Mouse (Mus musculus): ENCODE results near the gene Efcab11. TPM values are rescaled to one million over a fixed set of nuclear protein-coding genes. Genes with fewer than 3 reads are reported as not detected.
A peak's percentile ranks its signal among the peaks of the same experiment; 100 is the strongest.

The Efcab11 gene
- 8.8 and 9.7 TPM in 2 replicates for polyA plus RNA-seq (2015; fragmentation: Nextera tagmentation; extraction: Ambion mirVana)

- Histone ChIP-seq H3K27me3 (ENCODE audit: control insufficient read depth, insufficient read depth, low read length) (no peaks in the 10 kb centered on the region), H3K9ac (ENCODE audit: low read length) (peak within 1 kb of the TSS; percentile 85), H3K9me3 (replicated peaks; ENCODE audit: control insufficient read depth, low read length) (no peaks in the 10 kb centered on the region), H3K27ac (ENCODE audit: low read length) (peak within 1 kb of the TSS; percentile 95), H3K36me3 (ENCODE audit: control insufficient read depth, insufficient read depth) (no peaks in the 10 kb centered on the region), H3K4me2 (ENCODE audit: low read depth, low read length) (peak within 1 kb of the TSS; percentile 63), H3K4me1 (ENCODE audit: control insufficient read depth, insufficient read depth, low read length) (peaks cover 15% of the 10 kb centered on the region), H3K4me3 (ENCODE audit: low read length) (peak within 1 kb of the TSS; percentile 69)
- ATAC-seq (replicated peaks; ENCODE audit: extremely low read depth, insufficient read depth, low FRiP score): peak; percentile 88
- 1% methylated on average over 66 of the region's 73 CpGs for WGBS
Observed at GRCm38 (mm10) chr12:99884269-99885261, at the start of gene Efcab11, which contains the start of gene Tdp1. TSS of gene Efcab11 (minus strand) at chr12:99884439. TSS of gene Tdp1 (plus strand) at chr12:99884517.

GRCm38 (mm10) chr12:99933630-99934029 is 49.4 kb upstream of the Efcab11 start:
- ATAC-seq (replicated peaks; ENCODE audit: extremely low read depth, insufficient read depth, low FRiP score): no peak
- 86% methylated on average over 3 of the region's 3 CpGs for WGBS
- no peak overlapping the region for H3K4me2 ChIP-seq (ENCODE audit: low read depth, low read length)
- H3K27me3 ChIP-seq (ENCODE audit: control insufficient read depth, insufficient read depth, low read length): no peaks in the 10 kb centered on the region
- no peak overlapping the region for H3K27ac ChIP-seq (ENCODE audit: low read length)
- no peaks in the 10 kb centered on the region for H3K9me3 ChIP-seq (replicated peaks; ENCODE audit: control insufficient read depth, low read length)
- 0 out of 2 replicates have a peak, but pooled peaks cover 4% of the 10 kb centered on the region for H3K36me3 ChIP-seq (ENCODE audit: control insufficient read depth, insufficient read depth)
- no peaks in the 10 kb centered on the region for H3K4me1 ChIP-seq (ENCODE audit: control insufficient read depth, insufficient read depth, low read length)
- H3K9ac ChIP-seq (ENCODE audit: low read length): no peak overlapping the region
- no peak overlapping the region for H3K4me3 ChIP-seq (ENCODE audit: low read length)

- no peaks in the 10 kb centered on the region for H3K9me3 ChIP-seq (replicated peaks; ENCODE audit: control insufficient read depth, low read length)
- no peak overlapping the region for H3K4me3 ChIP-seq (ENCODE audit: low read length)
- H3K9ac ChIP-seq (ENCODE audit: low read length): no peak overlapping the region
- ATAC-seq (replicated peaks; ENCODE audit: extremely low read depth, insufficient read depth, low FRiP score): no peak
- 0 out of 2 replicates have a peak, but pooled peaks cover 7% of the 10 kb centered on the region for H3K36me3 ChIP-seq (ENCODE audit: control insufficient read depth, insufficient read depth)
- 83% methylated on average over 4 of the region's 4 CpGs for WGBS
- no peak overlapping the region for H3K4me2 ChIP-seq (ENCODE audit: low read depth, low read length)
- H3K27me3 ChIP-seq (ENCODE audit: control insufficient read depth, insufficient read depth, low read length): no peaks in the 10 kb centered on the region
- no peak overlapping the region for H3K27ac ChIP-seq (ENCODE audit: low read length)
- no peaks in the 10 kb centered on the region for H3K4me1 ChIP-seq (ENCODE audit: control insufficient read depth, insufficient read depth, low read length)
Observed at GRCm38 (mm10) chr12:99932245-99932644, 48.0 kb upstream of the Efcab11 start.

GRCm38 (mm10) chr12:99929160-99929559 is 44.9 kb upstream of the Efcab11 start:
- Histone ChIP-seq H3K36me3 (ENCODE audit: control insufficient read depth, insufficient read depth) (peaks cover 12% of the 10 kb centered on the region), H3K27me3 (ENCODE audit: control insufficient read depth, insufficient read depth, low read length) (no peaks in the 10 kb centered on the region), H3K4me3 (ENCODE audit: low read length) (no peak overlapping the region), H3K9me3 (replicated peaks; ENCODE audit: control insufficient read depth, low read length) (no peaks in the 10 kb centered on the region), H3K4me2 (ENCODE audit: low read depth, low read length) (no peak overlapping the region), H3K27ac (ENCODE audit: low read length) (no peak overlapping the region), H3K9ac (ENCODE audit: low read length) (no peak overlapping the region), H3K4me1 (ENCODE audit: control insufficient read depth, insufficient read depth, low read length) (no peaks in the 10 kb centered on the region)
- WGBS: 81% methylated on average over 1 of the region's 1 CpGs
- ATAC-seq (replicated peaks; ENCODE audit: extremely low read depth, insufficient read depth, low FRiP score): no peak

GRCm38 (mm10) chr12:99928311-99928710 is 44.1 kb upstream of the Efcab11 start:
- Histone ChIP-seq H3K4me2 (ENCODE audit: low read depth, low read length) (no peak overlapping the region), H3K36me3 (ENCODE audit: control insufficient read depth, insufficient read depth) (peaks cover 12% of the 10 kb centered on the region), H3K4me1 (ENCODE audit: control insufficient read depth, insufficient read depth, low read length) (peaks cover 1% of the 10 kb centered on the region; the same call in 1 of the 2 replicates), H3K27ac (ENCODE audit: low read length) (no peak overlapping the region), H3K9ac (ENCODE audit: low read length) (no peak overlapping the region), H3K4me3 (ENCODE audit: low read length) (no peak overlapping the region), H3K27me3 (ENCODE audit: control insufficient read depth, insufficient read depth, low read length) (no peaks in the 10 kb centered on the region), H3K9me3 (replicated peaks; ENCODE audit: control insufficient read depth, low read length) (no peaks in the 10 kb centered on the region)
- ATAC-seq (replicated peaks; ENCODE audit: extremely low read depth, insufficient read depth, low FRiP score): no peak
- 79% methylated on average over 7 of the region's 7 CpGs for WGBS

GRCm38 (mm10) chr12:99923703-99924102 is 39.5 kb upstream of the Efcab11 start:
- no peaks in the 10 kb centered on the region for H3K9me3 ChIP-seq (replicated peaks; ENCODE audit: control insufficient read depth, low read length)
- H3K9ac ChIP-seq (ENCODE audit: low read length): no peak overlapping the region
- H3K4me3 ChIP-seq (ENCODE audit: low read length): no peak overlapping the region
- H3K27me3 ChIP-seq (ENCODE audit: control insufficient read depth, insufficient read depth, low read length): no peaks in the 10 kb centered on the region
- H3K27ac ChIP-seq (ENCODE audit: low read length): no peak overlapping the region
- H3K4me1 ChIP-seq (ENCODE audit: control insufficient read depth, insufficient read depth, low read length): peaks cover 6% of the 10 kb centered on the region
- no peak for ATAC-seq (replicated peaks; ENCODE audit: extremely low read depth, insufficient read depth, low FRiP score)
- no peak overlapping the region for H3K4me2 ChIP-seq (ENCODE audit: low read depth, low read length)
- WGBS: 71% methylated on average over 5 of the region's 5 CpGs
- H3K36me3 ChIP-seq (ENCODE audit: control insufficient read depth, insufficient read depth): peaks cover 20% of the 10 kb centered on the region

- Histone ChIP-seq H3K27ac (ENCODE audit: low read length) (no peak overlapping the region), H3K4me1 (ENCODE audit: control insufficient read depth, insufficient read depth, low read length) (peaks cover 7% of the 10 kb centered on the region), H3K36me3 (ENCODE audit: control insufficient read depth, insufficient read depth) (peaks cover 20% of the 10 kb centered on the region), H3K4me3 (ENCODE audit: low read length) (no peak overlapping the region), H3K9ac (ENCODE audit: low read length) (no peak overlapping the region), H3K9me3 (replicated peaks; ENCODE audit: control insufficient read depth, low read length) (no peaks in the 10 kb centered on the region), H3K4me2 (ENCODE audit: low read depth, low read length) (no peak overlapping the region), H3K27me3 (ENCODE audit: control insufficient read depth, insufficient read depth, low read length) (no peaks in the 10 kb centered on the region)
- no peak for ATAC-seq (replicated peaks; ENCODE audit: extremely low read depth, insufficient read depth, low FRiP score)
- 46% methylated on average over 5 of the region's 5 CpGs for WGBS
Observed at GRCm38 (mm10) chr12:99923131-99923606, 38.9 kb upstream of the Efcab11 start.

GRCm38 (mm10) chr12:99921045-99921444 is 36.8 kb upstream of the Efcab11 start:
- H3K27ac ChIP-seq (ENCODE audit: low read length): no peak overlapping the region
- peaks cover 10% of the 10 kb centered on the region; the same call in 1 of the 2 replicates for H3K36me3 ChIP-seq (ENCODE audit: control insufficient read depth, insufficient read depth)
- no peak for ATAC-seq (replicated peaks; ENCODE audit: extremely low read depth, insufficient read depth, low FRiP score)
- H3K4me2 ChIP-seq (ENCODE audit: low read depth, low read length): no peak overlapping the region
- H3K9me3 ChIP-seq (replicated peaks; ENCODE audit: control insufficient read depth, low read length): no peaks in the 10 kb centered on the region
- H3K9ac ChIP-seq (ENCODE audit: low read length): no peak overlapping the region
- H3K4me1 ChIP-seq (ENCODE audit: control insufficient read depth, insufficient read depth, low read length): peaks cover 14% of the 10 kb centered on the region
- H3K4me3 ChIP-seq (ENCODE audit: low read length): no peak overlapping the region
- WGBS: 82% methylated on average over 3 of the region's 3 CpGs
- no peaks in the 10 kb centered on the region for H3K27me3 ChIP-seq (ENCODE audit: control insufficient read depth, insufficient read depth, low read length)

- peaks cover 15% of the 10 kb centered on the region for H3K4me1 ChIP-seq (ENCODE audit: control insufficient read depth, insufficient read depth, low read length)
- no peak overlapping the region for H3K9ac ChIP-seq (ENCODE audit: low read length)
- no peaks in the 10 kb centered on the region for H3K27me3 ChIP-seq (ENCODE audit: control insufficient read depth, insufficient read depth, low read length)
- H3K27ac ChIP-seq (ENCODE audit: low read length): no peak overlapping the region
- H3K36me3 ChIP-seq (ENCODE audit: control insufficient read depth, insufficient read depth): peaks cover 14% of the 10 kb centered on the region
- WGBS: 92% methylated on average over 3 of the region's 3 CpGs
- ATAC-seq (replicated peaks; ENCODE audit: extremely low read depth, insufficient read depth, low FRiP score): no peak
- no peak overlapping the region for H3K4me2 ChIP-seq (ENCODE audit: low read depth, low read length)
- H3K9me3 ChIP-seq (replicated peaks; ENCODE audit: control insufficient read depth, low read length): no peaks in the 10 kb centered on the region
- no peak overlapping the region for H3K4me3 ChIP-seq (ENCODE audit: low read length)
Observed at GRCm38 (mm10) chr12:99919636-99920035, 35.4 kb upstream of the Efcab11 start.
